Mouse (Mus musculus) cerebellum, postnatal 4 days (tissue): ENCODE measurements around the gene Gm14419.
"Not testable (repeated sequence)": the region's sequence is repeated elsewhere in the genome, so short reads cannot be mapped to it uniquely, and the experiment has no call there.

Source experiments
- DNase-seq, 2 experiments: peaks; one replicate each; pipeline ENCODE4 v3.0.0; 2022; ENCODE audit warnings: low spot score in 2 of 2, mixed read lengths in 1 of 2

Gm14419 gene

DNA sequence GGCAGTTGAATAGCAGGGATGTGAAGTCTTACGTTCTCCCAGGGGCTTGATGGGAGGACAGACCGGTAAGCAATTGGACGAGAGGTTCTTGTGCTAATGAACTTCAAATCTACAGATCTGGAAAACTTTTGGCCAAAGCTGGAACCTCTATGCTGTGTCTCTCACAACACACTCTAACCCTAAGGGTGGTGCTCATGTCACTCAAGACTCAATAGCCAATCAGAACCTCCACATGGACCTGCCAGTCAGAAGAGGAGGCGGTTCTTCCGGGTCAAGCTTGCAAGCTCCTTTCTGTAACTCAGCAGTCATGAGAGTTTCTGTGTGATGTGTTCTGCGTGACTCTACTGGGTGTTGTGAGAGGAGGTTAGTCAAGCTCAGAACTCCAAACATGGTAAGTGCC is at the start of gene Gm14419:
Gene Gm14419, plus strand, starts transcription at position 301 of the 400 bp plus-strand sequence.
- not testable (repeated sequence) for DNase-seq
